Mouse (Mus musculus) C2C12 (cell line): ENCODE results near the gene Meox2. TPM values are rescaled to one million over a fixed set of nuclear protein-coding genes. Genes with fewer than 3 reads are reported as not detected.
"Not testable (repeated sequence)": the region's sequence is repeated elsewhere in the genome, so short reads cannot be mapped to it uniquely, and the experiment has no call there.

Experiments
- H3K27me3 ChIP-seq: one replicate; pipeline ENCODE4 v1.6.1; 2011; ENCODE audit not compliant: control insufficient read depth, insufficient read depth, insufficient read length
- H3K36me3 ChIP-seq: one replicate; pipeline ENCODE4 v1.6.1; 2011; ENCODE audit not compliant: control insufficient read depth, insufficient read depth
- H3K4me3 ChIP-seq: one replicate; pipeline ENCODE4 v1.5.1; 2011; ENCODE audit warnings: mild to moderate bottlenecking, control low read depth; ENCODE audit not compliant: poor library complexity, insufficient read depth, severe bottlenecking
- H3K79me2 ChIP-seq: one replicate; pipeline ENCODE4 v1.6.1; 2011; ENCODE audit not compliant: control insufficient read depth, insufficient read depth
- H3K79me3 ChIP-seq: one replicate; pipeline ENCODE4 v1.6.1; 2011; ENCODE audit warnings: low read depth, control low read depth
- H3ac ChIP-seq: one replicate; pipeline ENCODE3; 2011; ENCODE audit warnings: low read depth; ENCODE audit not compliant: control insufficient read depth, insufficient read length
- CEBPB ChIP-seq: IDR thresholded peaks from one replicate; pipeline ENCODE4 v1.6.1; 2011; ENCODE audit warnings: low read depth, mild to moderate bottlenecking, control low read depth, moderate library complexity
- CTCF ChIP-seq: IDR thresholded peaks from one replicate; pipeline ENCODE4 v1.5.1; 2011; ENCODE audit not compliant: control insufficient read depth, insufficient read depth, insufficient read length
- FOSL1 ChIP-seq: IDR thresholded peaks from one replicate; pipeline ENCODE4 v1.8.0; 2011; ENCODE audit warnings: mild to moderate bottlenecking, low read length; ENCODE audit not compliant: poor library complexity, insufficient read depth, severe bottlenecking
- MAX ChIP-seq: IDR thresholded peaks from one replicate; pipeline ENCODE4 v1.6.1; 2011; ENCODE audit warnings: mild to moderate bottlenecking, control low read depth
- MYOD1 ChIP-seq: IDR thresholded peaks from one replicate; pipeline ENCODE4 v1.6.1; 2011; ENCODE audit warnings: low read depth; ENCODE audit not compliant: control insufficient read depth, insufficient read length
- MYOG ChIP-seq: IDR thresholded peaks from one replicate; pipeline ENCODE4 v1.6.1; 2011; ENCODE audit not compliant: control insufficient read depth, insufficient read length; ENCODE audit errors: extremely low read depth
- USF1 ChIP-seq: IDR thresholded peaks from one replicate; pipeline ENCODE4 v1.6.1; 2011; ENCODE audit warnings: low read depth, mild to moderate bottlenecking, control low read depth, moderate library complexity
- long read RNA-seq, 2 experiments: library from polyadenylated mRNA; unstranded; transcript quantifications; one replicate each; pipeline ENCODE4 v2.0.0; 2019 to 2020
- polyA plus RNA-seq: library from polyadenylated mRNA; unstranded; fragments of >200 nt; fragmentation: generic; extraction: Trizol; gene quantifications from one replicate; pipeline ENCODE4 v1.2.1, GENCODE M21; 2012; ENCODE audit warnings: missing spikeins

Meox2 gene
- polyA plus RNA-seq = 0.66 TPM
- long read RNA-seq, experiment 1, partial matches to known transcripts = 0 of 1 reads
- long read RNA-seq, experiment 1, other reads (novel, unspliced or antisense) = 0 of 1 reads
- long read RNA-seq, experiment 2 = 0 reads

GRCm38 (mm10) chr12:37108390-37108738, at the start of gene Meox2:
Meox2 (plus strand) TSS chr12:37108540.
- no peak for TF ChIP-seq MYOG
- no peak for TF ChIP-seq USF1
- TF ChIP-seq MYOD1 = no peak
- TF ChIP-seq FOSL1 = no peak
- no peak for TF ChIP-seq CEBPB
- no peak for TF ChIP-seq MAX
- TF ChIP-seq CTCF = no peak
- H3K4me3 ChIP-seq = no peak within 1 kb of the TSS
- no peaks in the 10 kb centered on the region for H3K79me3 ChIP-seq
- H3ac ChIP-seq = peak within 1 kb of the TSS; percentile 42
- no peaks in the 10 kb centered on the region for H3K27me3 ChIP-seq
- H3K79me2 ChIP-seq = no peaks in the 10 kb centered on the region
- no peaks in the 10 kb centered on the region for H3K36me3 ChIP-seq

DNA sequence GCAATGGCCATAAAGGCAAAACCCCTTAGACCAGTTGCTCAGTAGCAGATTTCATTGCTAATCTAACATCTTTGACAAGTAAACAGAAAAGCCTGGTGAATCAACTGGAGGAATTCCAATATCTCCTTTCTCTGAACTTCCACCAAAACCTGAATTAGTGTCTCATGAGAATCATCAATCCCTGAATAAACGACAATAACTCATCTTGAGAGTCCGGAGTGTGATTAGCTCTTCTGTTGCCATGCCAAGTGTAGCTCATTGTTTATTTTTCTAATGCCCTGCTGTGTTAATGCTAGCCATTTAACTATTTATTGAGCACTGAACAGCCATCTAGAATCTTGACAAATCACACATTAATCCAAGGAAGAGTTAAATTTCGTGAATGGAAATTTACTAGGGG, 35.7 kb upstream of the Meox2 start:
- Histone ChIP-seq H3K36me3 (no peaks in the 10 kb centered on the region), H3K4me3 (no peak overlapping the region), H3K27me3 (no peaks in the 10 kb centered on the region), H3ac (no peak overlapping the region), H3K79me3 (no peaks in the 10 kb centered on the region), H3K79me2 (no peaks in the 10 kb centered on the region)
- TF ChIP-seq USF1 (no peak), FOSL1 (no peak), MAX (no peak), CEBPB (no peak), MYOD1 (no peak), MYOG (no peak), CTCF (no peak)

DNA sequence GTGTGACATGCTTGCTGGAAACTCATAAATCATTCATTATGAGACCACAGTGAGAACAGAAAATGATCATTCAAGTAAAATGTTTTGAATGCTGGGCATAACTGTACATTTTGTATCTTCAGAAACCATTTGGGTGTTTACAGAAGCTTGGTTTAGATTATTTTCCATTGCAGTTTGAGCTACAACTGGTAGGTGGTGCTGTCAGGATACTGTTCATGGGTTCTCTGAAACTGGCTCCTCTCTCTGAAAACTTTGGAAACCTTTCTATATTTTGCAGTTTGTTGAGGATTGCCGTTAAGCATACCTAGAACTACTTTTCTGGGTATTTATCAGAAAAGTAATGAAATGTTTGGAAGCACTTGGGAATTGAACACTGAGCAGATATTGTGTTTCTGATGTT, 31.0 kb upstream of the Meox2 start:
- Histone ChIP-seq H3K79me2 (no peaks in the 10 kb centered on the region), H3ac (no peak overlapping the region), H3K4me3 (no peak overlapping the region), H3K27me3 (no peaks in the 10 kb centered on the region), H3K79me3 (no peaks in the 10 kb centered on the region), H3K36me3 (no peaks in the 10 kb centered on the region)
- TF ChIP-seq FOSL1 (no peak), CEBPB (no peak), MYOG (no peak), MAX (no peak), USF1 (no peak), CTCF (no peak), MYOD1 (no peak)

GRCm38 (mm10) chr12:37080005-37080404, 28.3 kb upstream of the Meox2 start:
- not testable (repeated sequence) for H3K27me3 ChIP-seq, H3K4me3 ChIP-seq, H3K79me3 ChIP-seq

GRCm38 (mm10) chr12:37106541-37106940, 1.8 kb upstream of the Meox2 start:
- H3K79me2 ChIP-seq = no peaks in the 10 kb centered on the region
- no peak overlapping the region for H3ac ChIP-seq
- no peaks in the 10 kb centered on the region for H3K36me3 ChIP-seq
- H3K27me3 ChIP-seq = no peaks in the 10 kb centered on the region
- no peak overlapping the region for H3K4me3 ChIP-seq
- no peaks in the 10 kb centered on the region for H3K79me3 ChIP-seq
- no peak for TF ChIP-seq CEBPB
- no peak for TF ChIP-seq MYOG
- no peak for TF ChIP-seq FOSL1
- no peak for TF ChIP-seq MAX
- TF ChIP-seq MYOD1 = no peak
- TF ChIP-seq CTCF = no peak
- no peak for TF ChIP-seq USF1

More at GRCm38 (mm10) chr12:37080005-37080404, 28.3 kb upstream of the Meox2 start:
- not testable (repeated sequence) for H3ac ChIP-seq, H3K36me3 ChIP-seq, H3K79me2 ChIP-seq

GRCm38 (mm10) chr12:37107150-37107549, 1.2 kb upstream of the Meox2 start:
- Histone ChIP-seq H3K79me2 (no peaks in the 10 kb centered on the region), H3K27me3 (no peaks in the 10 kb centered on the region), H3K4me3 (no peak overlapping the region), H3K36me3 (no peaks in the 10 kb centered on the region), H3ac (no peak overlapping the region), H3K79me3 (no peaks in the 10 kb centered on the region)
- TF ChIP-seq MYOG (no peak), MYOD1 (no peak), MAX (no peak), FOSL1 (no peak), CEBPB (no peak), USF1 (no peak), CTCF (no peak)
